Mouse (Mus musculus) forebrain, embryonic 12.5 days (tissue): ENCODE data around the gene Tiam2. TPM values are rescaled to one million over a fixed set of nuclear protein-coding genes. Genes with fewer than 3 reads are reported as not detected.

Source experiments
- ATAC-seq: fragments of 200-750 bp; cut with Nextera tagmentation; 2 replicates; pipeline ENCODE4 v1.8.0; 2017; ENCODE audit warnings: moderate TSS enrichment; ENCODE audit not compliant: low FRiP score
- H3K27ac ChIP-seq: fragments of 300-500 bp; sonication (generic); 2 replicates; pipeline ENCODE4 v1.5.1; 2016; ENCODE audit warnings: mild to moderate bottlenecking
- H3K27me3 ChIP-seq: fragments of 300-500 bp; sonication (generic); 2 replicates; pipeline ENCODE4 v1.6.1; 2016; ENCODE audit warnings: mild to moderate bottlenecking
- H3K36me3 ChIP-seq: fragments of 300-500 bp; sonication (generic); replicated peaks from 2 replicates; pipeline ENCODE4 v1.6.1; 2016; ENCODE audit warnings: mild to moderate bottlenecking
- H3K4me1 ChIP-seq: fragments of 300-500 bp; sonication (generic); 2 replicates; pipeline ENCODE4 v1.6.1; 2016
- H3K4me2 ChIP-seq: fragments of 300-500 bp; sonication (generic); 2 replicates; pipeline ENCODE4 v1.6.1; 2016; ENCODE audit warnings: mild to moderate bottlenecking, moderate library complexity
- H3K4me3 ChIP-seq: fragments of 300-500 bp; sonication (generic); replicated peaks from 2 replicates; pipeline ENCODE4 v1.5.1; 2016; ENCODE audit warnings: mild to moderate bottlenecking
- H3K9ac ChIP-seq: fragments of 300-500 bp; sonication (generic); 2 replicates; pipeline ENCODE4 v1.6.1; 2016; ENCODE audit warnings: mild to moderate bottlenecking
- H3K9me3 ChIP-seq: fragments of 300-500 bp; sonication (generic); 2 replicates; pipeline ENCODE4 v1.6.1; 2016
- WGBS: fragments of 180-500 bp; shearing (Covaris S2); methylation state at CpG from one replicate; pipeline ENCODE4 v1.1.7; 2016; 5-methylcytosine and 5-hydroxymethylcytosine counted together
- polyA plus RNA-seq: library from polyadenylated mRNA; unstranded; fragments of >200 nt; fragmentation: Nextera tagmentation; extraction: Ambion mirVana; gene quantifications from 2 replicates; pipeline ENCODE4 v1.2.1, GENCODE M21; 2016

The Tiam2 gene
- polyA plus RNA-seq, 1 experiment from 2014 or later: 15.4 TPM

- no peaks in the 10 kb centered on the region for H3K4me1 ChIP-seq
- no peaks in the 10 kb centered on the region for H3K9me3 ChIP-seq
- no peak overlapping the region for H3K4me3 ChIP-seq
- no peak overlapping the region for H3K4me2 ChIP-seq
- 76% methylated on average over 4 of the region's 4 CpGs for WGBS
- no peak overlapping the region for H3K9ac ChIP-seq
- no peaks in the 10 kb centered on the region for H3K36me3 ChIP-seq
- H3K27ac ChIP-seq: no peak overlapping the region
- ATAC-seq: no peak
- peaks cover 75% of the 10 kb centered on the region for H3K27me3 ChIP-seq
These were observed 86.4 kb downstream of the Tiam2 start for GRCm38 (mm10) chr17:3412771-3413170.

DNA sequence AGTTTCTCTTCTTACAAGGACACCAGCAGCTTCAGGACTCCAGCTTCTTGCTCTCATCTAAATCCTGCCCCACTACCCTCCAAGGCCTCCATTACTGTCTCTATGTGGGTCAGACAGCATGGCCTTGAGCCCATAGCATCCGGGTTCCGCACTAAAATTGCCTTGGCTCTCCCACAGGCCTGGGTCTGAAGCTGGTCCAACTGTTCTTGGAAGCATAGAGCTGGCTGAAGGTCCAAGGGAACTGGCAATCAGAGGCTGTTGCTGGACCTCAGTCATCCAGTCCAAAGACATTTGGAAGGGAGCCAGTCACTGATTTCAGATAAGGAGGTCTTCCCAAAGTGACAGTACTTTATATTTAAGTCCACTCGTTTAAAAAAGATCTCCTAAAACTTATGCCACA lies 89.2 kb downstream of the Tiam2 start:
- no peak overlapping the region for H3K4me2 ChIP-seq
- peaks cover 63% of the 10 kb centered on the region for H3K27me3 ChIP-seq
- no peak for ATAC-seq
- H3K4me1 ChIP-seq: no peaks in the 10 kb centered on the region
- H3K4me3 ChIP-seq: no peak overlapping the region
- no peaks in the 10 kb centered on the region for H3K36me3 ChIP-seq
- H3K27ac ChIP-seq: no peak overlapping the region
- no peaks in the 10 kb centered on the region for H3K9me3 ChIP-seq
- WGBS: 90% methylated on average over 3 of the region's 3 CpGs
- no peak overlapping the region for H3K9ac ChIP-seq

DNA sequence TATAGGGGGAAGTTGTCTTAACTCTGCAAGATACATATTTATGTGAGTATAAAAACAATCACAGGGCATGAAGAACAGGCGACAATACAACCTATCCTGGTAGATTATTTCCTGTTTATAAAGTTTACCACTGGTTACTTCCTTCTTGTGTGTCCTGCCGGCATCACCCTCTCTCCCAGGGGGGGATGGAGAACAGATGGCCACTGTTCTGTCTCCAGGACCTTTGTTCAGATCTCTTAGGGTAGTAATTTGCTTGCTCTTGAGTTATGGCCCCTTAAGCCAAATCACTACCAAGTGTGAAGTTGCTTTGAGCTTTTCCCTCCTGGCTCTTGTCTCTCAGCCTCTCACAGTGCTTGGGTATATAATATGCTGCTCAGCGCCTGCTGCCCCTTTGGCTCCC lies 90.0 kb downstream of the Tiam2 start:
- H3K4me3 ChIP-seq: no peak overlapping the region
- WGBS: 74% methylated on average over 3 of the region's 3 CpGs
- H3K9me3 ChIP-seq: no peaks in the 10 kb centered on the region
- no peak overlapping the region for H3K4me2 ChIP-seq
- no peaks in the 10 kb centered on the region for H3K4me1 ChIP-seq
- no peak overlapping the region for H3K9ac ChIP-seq
- H3K27ac ChIP-seq: no peak overlapping the region
- ATAC-seq: no peak
- H3K27me3 ChIP-seq: peaks cover 60% of the 10 kb centered on the region
- H3K36me3 ChIP-seq: no peaks in the 10 kb centered on the region

- Histone ChIP-seq H3K27me3 (peaks cover 34% of the 10 kb centered on the region), H3K4me1 (no peaks in the 10 kb centered on the region), H3K9me3 (no peaks in the 10 kb centered on the region), H3K9ac (no peak overlapping the region), H3K27ac (no peak overlapping the region), H3K4me3 (no peak overlapping the region), H3K36me3 (no peaks in the 10 kb centered on the region), H3K4me2 (no peak overlapping the region)
- 76% methylated on average over 10 of the region's 10 CpGs for WGBS
- no peak for ATAC-seq
These were observed 93.1 kb downstream of the Tiam2 start for GRCm38 (mm10) chr17:3419368-3419928.

DNA sequence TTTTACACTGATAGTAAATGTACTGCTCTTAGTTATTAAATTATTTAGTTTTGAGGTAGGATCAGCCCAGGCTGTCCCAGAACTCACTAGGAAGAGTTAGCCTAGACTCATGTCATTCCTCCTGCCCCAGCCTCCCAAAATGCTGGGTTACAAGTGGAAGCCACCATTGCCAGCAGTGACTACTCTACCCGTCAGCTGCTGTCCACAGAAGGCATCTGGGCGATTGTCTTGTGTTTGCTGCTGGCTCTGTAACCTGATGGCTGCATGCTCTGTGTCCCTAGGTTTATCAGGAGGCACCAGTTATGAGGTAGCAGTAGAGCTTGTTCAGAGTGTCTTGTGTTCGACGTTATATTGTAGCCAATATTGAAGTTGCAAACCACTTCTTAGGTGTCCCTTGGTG lies 93.8 kb downstream of the Tiam2 start:
- no peaks in the 10 kb centered on the region for H3K9me3 ChIP-seq
- no peak overlapping the region for H3K4me2 ChIP-seq
- no peaks in the 10 kb centered on the region for H3K36me3 ChIP-seq
- H3K4me3 ChIP-seq: no peak overlapping the region
- no peak overlapping the region for H3K27ac ChIP-seq
- WGBS: 92% methylated on average over 4 of the region's 4 CpGs
- H3K4me1 ChIP-seq: no peaks in the 10 kb centered on the region
- H3K27me3 ChIP-seq: peaks cover 27% of the 10 kb centered on the region
- no peak overlapping the region for H3K9ac ChIP-seq
- no peak for ATAC-seq

DNA sequence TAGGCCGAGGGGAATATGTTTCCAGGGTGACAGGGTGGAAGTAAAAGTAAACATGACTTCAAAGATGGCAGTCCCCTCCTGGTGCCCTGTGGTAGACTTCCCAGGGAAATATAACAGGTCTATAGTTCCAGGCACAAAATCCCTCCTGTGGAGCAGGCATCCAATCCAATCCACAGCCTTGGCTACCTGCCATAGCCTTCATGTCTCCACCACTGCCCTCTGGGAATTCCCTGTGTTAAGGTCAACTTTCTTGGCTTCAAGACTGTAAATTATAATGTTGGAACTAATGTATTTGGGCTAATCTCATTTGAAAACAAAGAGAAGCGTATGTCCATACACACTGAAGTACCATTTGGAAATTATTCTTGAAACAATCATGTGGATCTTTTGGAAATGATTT lies 97.0 kb downstream of the Tiam2 start:
- Histone ChIP-seq H3K36me3 (no peaks in the 10 kb centered on the region), H3K27me3 (peaks cover 10% of the 10 kb centered on the region; the same call in 1 of the 2 replicates), H3K9me3 (no peaks in the 10 kb centered on the region), H3K4me2 (no peak overlapping the region), H3K4me1 (no peaks in the 10 kb centered on the region), H3K27ac (no peak overlapping the region), H3K4me3 (no peak overlapping the region), H3K9ac (no peak overlapping the region)
- WGBS: 82% methylated on average over 2 of the region's 2 CpGs
- ATAC-seq: no peak

DNA sequence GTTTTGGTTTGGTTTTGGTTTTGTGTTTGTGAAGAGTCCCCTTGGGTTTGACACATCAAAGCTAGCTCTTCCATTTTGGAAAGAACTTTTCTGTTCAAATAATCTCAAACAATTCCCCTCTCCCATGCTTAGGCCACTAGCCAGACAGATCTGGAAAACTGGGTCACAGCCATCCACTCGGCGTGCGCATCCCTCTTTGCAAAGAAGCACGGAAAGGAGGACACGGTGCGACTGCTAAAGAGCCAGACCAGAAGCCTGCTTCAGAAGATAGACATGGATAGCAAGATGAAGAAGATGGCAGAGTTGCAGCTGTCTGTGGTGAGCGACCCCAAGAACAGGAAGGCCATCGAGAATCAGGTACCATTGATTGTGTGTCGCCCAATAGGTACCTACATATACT lies 102.3 kb downstream of the Tiam2 start:
- no peaks in the 10 kb centered on the region for H3K9me3 ChIP-seq
- H3K27me3 ChIP-seq: no peaks in the 10 kb centered on the region
- H3K4me1 ChIP-seq: no peaks in the 10 kb centered on the region
- 98% methylated on average over 9 of the region's 9 CpGs for WGBS
- no peak overlapping the region for H3K27ac ChIP-seq
- H3K9ac ChIP-seq: no peak overlapping the region
- no peak for ATAC-seq
- no peak overlapping the region for H3K4me3 ChIP-seq
- H3K4me2 ChIP-seq: no peak overlapping the region
- H3K36me3 ChIP-seq: no peaks in the 10 kb centered on the region

- H3K27me3 ChIP-seq: no peaks in the 10 kb centered on the region
- H3K4me2 ChIP-seq: no peak overlapping the region
- H3K9me3 ChIP-seq: no peaks in the 10 kb centered on the region
- no peak overlapping the region for H3K4me3 ChIP-seq
- no peak for ATAC-seq
- 66% methylated on average over 10 of the region's 10 CpGs for WGBS
- no peaks in the 10 kb centered on the region for H3K36me3 ChIP-seq
- H3K9ac ChIP-seq: no peak overlapping the region
- H3K4me1 ChIP-seq: no peaks in the 10 kb centered on the region
- H3K27ac ChIP-seq: no peak overlapping the region
These were observed 106.5 kb downstream of the Tiam2 start for GRCm38 (mm10) chr17:3432590-3433498.

- no peak for ATAC-seq
- Histone ChIP-seq H3K27ac (no peak overlapping the region), H3K4me1 (no peaks in the 10 kb centered on the region), H3K4me2 (no peak overlapping the region), H3K27me3 (no peaks in the 10 kb centered on the region), H3K9ac (no peak overlapping the region), H3K4me3 (no peak overlapping the region), H3K36me3 (no peaks in the 10 kb centered on the region), H3K9me3 (no peaks in the 10 kb centered on the region)
- 92% methylated on average over 3 of the region's 3 CpGs for WGBS
These were observed 107.3 kb downstream of the Tiam2 start for GRCm38 (mm10) chr17:3433521-3434271.

- no peak overlapping the region for H3K4me3 ChIP-seq
- no peak overlapping the region for H3K9ac ChIP-seq
- no peaks in the 10 kb centered on the region for H3K36me3 ChIP-seq
- ATAC-seq: no peak
- no peaks in the 10 kb centered on the region for H3K9me3 ChIP-seq
- H3K4me1 ChIP-seq: no peaks in the 10 kb centered on the region
- no peak overlapping the region for H3K4me2 ChIP-seq
- 86% methylated on average over 1 of the region's 1 CpGs for WGBS
- no peaks in the 10 kb centered on the region for H3K27me3 ChIP-seq
- H3K27ac ChIP-seq: no peak overlapping the region
These were observed 108.9 kb downstream of the Tiam2 start for GRCm38 (mm10) chr17:3435299-3435698.

DNA sequence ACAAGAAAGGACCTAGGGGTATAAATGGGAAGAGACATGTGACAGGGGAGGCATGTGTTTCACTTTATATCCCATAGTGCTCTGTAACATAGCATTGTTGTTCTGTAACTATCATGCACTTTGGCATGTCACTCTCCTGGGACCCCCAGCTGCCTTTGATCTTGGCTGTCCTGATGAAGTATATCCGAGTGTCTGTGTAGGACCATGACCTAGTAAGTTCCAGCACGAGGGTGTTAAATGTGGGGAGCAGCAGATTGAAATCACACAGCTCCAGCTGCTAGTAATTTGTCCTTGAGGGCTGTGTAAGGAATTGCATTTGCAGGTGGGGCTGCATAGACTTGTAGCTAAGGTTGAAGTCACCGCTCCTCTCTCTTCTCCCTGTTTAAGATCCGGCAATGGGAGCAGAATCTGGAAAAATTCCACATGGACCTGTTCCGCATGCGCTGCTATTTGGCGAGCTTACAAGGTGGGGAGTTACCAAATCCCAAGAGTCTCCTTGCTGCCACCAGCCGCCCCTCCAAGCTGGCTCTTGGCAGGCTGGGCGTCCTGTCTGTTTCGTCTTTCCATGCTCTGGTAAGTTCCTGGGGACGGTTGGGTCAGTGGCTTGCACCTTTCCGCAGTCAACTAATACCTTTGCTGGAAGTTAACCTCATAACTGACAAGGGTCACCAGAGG lies 110.6 kb downstream of the Tiam2 start:
- 91% methylated on average over 12 of the region's 12 CpGs for whole genome bisulfite sequencing
- H3K4me2 ChIP-seq: no peak overlapping the region
- no peaks in the 10 kb centered on the region; the same call in 1 of the 2 replicates for H3K4me1 ChIP-seq
- no peaks in the 10 kb centered on the region for H3K9me3 ChIP-seq
- H3K9ac ChIP-seq: no peak overlapping the region
- H3K36me3 ChIP-seq: no peaks in the 10 kb centered on the region
- H3K4me3 ChIP-seq: no peak overlapping the region
- H3K27me3 ChIP-seq: no peaks in the 10 kb centered on the region
- ATAC-seq: no peak
- no peak overlapping the region for H3K27ac ChIP-seq
